Mouse (Mus musculus) left cerebral cortex, adult 2 months (tissue): ENCODE measurements around the gene Gm28053. TPM values are rescaled to one million over a fixed set of nuclear protein-coding genes. Genes with fewer than 3 reads are reported as not detected.
A peak's percentile ranks its signal among the peaks of the same experiment; 100 is the strongest.

ENCODE experiments used
- DNase-seq, 2 experiments: peaks; one replicate each; pipeline ENCODE4 v3.0.0; 2021 to 2022; ENCODE audit warnings: low spot score in 2 of 2, mixed read lengths in 1 of 2; ENCODE audit errors: extremely low spot score in 1 of 2
- H3K27ac ChIP-seq: fragments of 200-600 bp; 2 replicates; pipeline ENCODE4 v1.8.1; 2022
- H3K4me3 ChIP-seq: fragments of 200-600 bp; 2 replicates; pipeline ENCODE4 v1.8.1; 2022
- CTCF ChIP-seq: fragments of 200-600 bp; IDR thresholded peaks from 2 replicates; pipeline ENCODE4 v1.8.1; 2022; ENCODE audit warnings: antibody characterized with exemption, mild to moderate bottlenecking, moderate library complexity
- intact Hi-C: fragments of 180-260 bp; cut with DNase I; formaldehyde crosslinking; loops from one replicate; pipeline ENCODE4 v1.15.1; 2025
- total RNA-seq, 2 experiments: library from RNA; stranded (reverse); gene quantifications; 2 replicates each; pipeline ENCODE4 v1.2.3; 2021

Gene Gm28053
- total RNA-seq, 2 experiments from 2014 or later: 1.9 TPM; not detected in 1

DNA sequence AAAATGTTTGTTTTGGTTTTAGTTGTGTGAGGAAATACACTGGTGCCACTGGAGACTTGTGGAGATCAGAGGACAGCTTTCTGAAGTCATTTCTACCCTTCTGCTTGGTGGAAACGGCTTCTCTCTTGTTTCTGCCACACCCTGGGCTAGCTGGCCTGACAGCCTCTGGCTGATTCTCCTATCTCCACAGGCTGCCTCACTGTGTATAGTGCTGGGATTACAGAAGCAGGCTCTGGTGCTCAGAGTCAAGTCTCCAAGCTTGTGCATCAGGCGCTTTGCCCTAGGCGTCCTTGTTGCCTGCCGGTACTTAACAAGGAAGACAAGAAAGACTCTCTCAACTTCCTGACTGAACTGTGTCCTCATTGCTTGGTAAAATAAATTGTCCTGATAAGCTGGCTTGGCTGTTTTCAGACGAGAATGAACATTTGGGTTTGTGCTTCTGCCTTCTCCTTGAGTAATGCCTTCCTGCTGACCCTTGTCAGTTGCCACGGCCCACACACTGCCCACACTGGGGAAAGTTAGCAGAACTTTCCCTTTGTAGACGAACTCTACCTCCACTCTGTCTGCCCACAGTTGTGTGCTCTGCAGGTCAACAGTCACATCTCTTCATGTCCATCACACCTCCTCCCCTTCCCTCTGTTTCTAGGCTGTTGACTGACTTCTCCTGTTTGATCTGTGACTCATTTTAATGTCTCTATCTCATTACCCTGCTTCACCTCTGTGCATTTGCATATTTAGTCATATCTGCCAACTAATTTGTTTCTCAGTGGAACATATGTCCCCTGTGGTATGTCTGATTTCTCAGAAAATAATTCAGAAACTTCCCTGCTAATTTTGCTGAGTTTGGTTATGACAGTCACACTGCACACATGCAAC is 28.9 kb downstream of the Gm28053 start:
- no peak overlapping the region for H3K27ac ChIP-seq
- DNase-seq: no peak
- no peak overlapping the region; the same call in 1 of the 2 replicates for H3K4me3 ChIP-seq
- intact Hi-C loops: loop anchor here (2.0 kb wide), 1 partner anchor 25 kb away; no protein-coding TSS in a partner anchor
- no peak for TF ChIP-seq CTCF

DNA sequence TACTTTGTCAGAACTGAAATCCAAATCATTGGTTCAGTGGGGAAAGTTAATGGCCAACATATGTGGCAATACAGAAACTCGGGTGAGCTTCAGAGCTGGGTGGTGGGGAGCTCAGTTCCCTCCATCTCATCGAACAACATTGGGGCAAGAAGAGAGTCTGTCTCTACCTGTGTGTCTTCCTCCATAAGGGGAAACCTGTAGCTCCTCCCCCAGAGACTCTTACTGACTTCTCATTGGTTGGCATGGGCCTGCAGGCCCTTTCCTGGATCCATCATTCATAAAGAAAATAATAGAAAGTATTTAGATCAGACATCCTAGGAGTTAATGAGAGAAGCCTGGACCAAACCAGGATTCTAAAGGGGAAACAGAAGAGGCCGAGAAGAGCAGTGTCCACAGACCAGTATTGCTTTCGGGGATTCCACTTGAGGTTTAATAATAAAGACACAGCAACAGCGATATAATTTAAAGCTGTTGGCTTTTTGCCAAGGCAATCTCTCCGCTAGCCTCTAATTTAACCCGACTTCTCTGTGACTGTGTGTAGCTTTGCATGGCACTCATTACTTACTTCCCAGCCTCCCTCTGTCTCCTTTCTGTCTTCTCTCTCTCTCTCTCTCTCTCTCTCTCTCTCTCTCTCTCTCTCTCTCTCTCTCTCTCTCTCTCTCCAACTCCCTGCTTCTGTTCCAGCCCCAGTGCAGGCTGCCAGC is 45.3 kb downstream of the Gm28053 start:
- DNase-seq: no peak
- Histone ChIP-seq H3K4me3 (no peak overlapping the region), H3K27ac (no peak overlapping the region)
- TF ChIP-seq CTCF: no peak
- intact Hi-C loops: no loop called here

- Histone ChIP-seq H3K4me3 (no peak overlapping the region), H3K27ac (no peak overlapping the region)
- no peak for DNase-seq
- intact Hi-C loops: no loop called here
- TF ChIP-seq CTCF: no peak
Observed at GRCm38 (mm10) chr6:48764496-48764895, 46.1 kb downstream of the Gm28053 start.

DNA sequence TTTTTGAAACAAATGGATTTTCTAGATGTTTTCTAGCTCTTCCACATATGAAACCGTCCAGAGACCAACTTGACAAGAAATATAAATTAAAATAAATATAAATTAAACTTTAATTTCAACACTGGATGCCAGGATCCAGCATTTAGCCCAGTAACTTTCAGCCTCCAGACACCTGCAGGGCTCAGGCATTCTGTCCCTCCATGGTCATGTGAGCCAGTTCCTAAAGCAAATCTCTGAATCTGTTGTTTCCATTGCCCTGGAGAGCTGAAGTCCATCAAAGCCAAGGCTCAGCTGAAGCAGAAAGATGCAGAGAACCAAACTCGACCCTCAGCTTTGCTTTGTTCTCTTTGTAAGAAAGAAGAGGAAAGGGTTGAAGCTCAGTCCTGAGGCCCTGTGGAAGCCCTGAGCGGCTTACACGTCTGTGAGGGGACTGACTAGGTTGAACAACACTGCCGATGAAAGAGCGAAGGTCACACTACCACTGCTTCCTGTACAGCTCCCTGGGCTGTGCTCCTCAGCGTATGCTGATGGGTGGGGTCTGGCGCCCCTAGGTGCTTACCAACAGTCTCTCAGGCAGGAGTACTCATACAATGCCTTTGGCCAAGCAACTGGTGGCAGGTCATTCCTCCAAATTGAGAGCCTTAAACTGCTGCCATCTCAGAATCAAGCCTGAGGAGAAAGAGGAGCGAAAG is 49.9 kb downstream of the Gm28053 start:
- no peak for TF ChIP-seq CTCF
- Histone ChIP-seq H3K27ac (no peak overlapping the region), H3K4me3 (no peak overlapping the region)
- intact Hi-C loops: no loop called here
- no peak for DNase-seq

DNA sequence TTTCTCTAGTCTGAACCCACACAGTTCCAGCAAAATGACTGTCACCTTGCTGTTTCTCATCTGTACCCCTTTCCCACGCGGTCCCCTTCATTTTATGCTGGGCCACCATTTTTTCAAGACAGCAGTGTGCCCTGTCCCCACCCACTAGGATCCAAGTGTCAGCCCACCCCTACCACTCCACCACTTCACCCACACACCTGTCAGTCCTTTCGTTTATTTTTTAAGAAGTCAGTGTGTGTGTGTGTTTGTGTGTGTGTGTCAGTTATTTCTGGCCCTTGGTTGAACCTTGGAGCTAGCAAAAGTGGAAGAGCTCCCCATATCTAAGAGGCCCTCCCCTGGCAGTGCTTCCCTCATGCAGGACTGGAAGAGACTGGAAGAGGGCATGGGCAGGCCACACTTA is 50.5 kb downstream of the Gm28053 start:
- no peak for DNase-seq
- intact Hi-C loops: no loop called here
- no peak overlapping the region for H3K27ac ChIP-seq
- no peak overlapping the region for H3K4me3 ChIP-seq
- TF ChIP-seq CTCF: no peak

GRCm38 (mm10) chr6:48770696-48771095 is 52.3 kb downstream of the Gm28053 start, which contains the start of gene Gimap3:
Gene Gimap3 (minus strand): TSS chr6:48770851.
- intact Hi-C loops: no loop called here
- H3K27ac ChIP-seq: no peak within 1 kb of the TSS
- no peak within 1 kb of the TSS for H3K4me3 ChIP-seq
- TF ChIP-seq CTCF: no peak
- no peak for DNase-seq

DNA sequence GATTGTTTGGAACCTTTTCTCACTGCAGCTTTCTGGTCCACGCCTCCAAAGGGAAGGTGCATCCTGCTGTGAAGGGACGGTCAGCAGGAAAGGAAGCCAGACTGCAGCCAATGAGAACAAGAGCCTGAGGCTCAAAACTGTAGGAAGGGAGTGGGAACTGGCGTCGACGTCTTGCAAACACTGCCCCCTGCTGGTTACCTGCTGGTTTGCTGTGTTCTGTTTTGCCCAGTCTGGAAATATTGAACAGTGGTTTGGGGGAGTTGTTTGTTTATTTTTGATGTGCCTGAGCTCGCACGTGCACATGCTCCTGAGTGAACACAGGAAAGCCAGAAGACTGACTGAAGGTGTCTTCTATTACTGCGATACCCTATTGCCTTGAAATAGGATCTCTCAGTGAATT is 53.6 kb downstream of the Gm28053 start:
- peak; percentile 75 to 83 for DNase-seq
- no peak overlapping the region for H3K27ac ChIP-seq
- intact Hi-C loops: loop anchor here (1.0 to 2.0 kb wide), 4 partner anchors 25 to 595 kb away; partner anchors contain the start of gene Gimap5
- H3K4me3 ChIP-seq: no peak overlapping the region
- TF ChIP-seq CTCF: peak; percentile 90

DNA sequence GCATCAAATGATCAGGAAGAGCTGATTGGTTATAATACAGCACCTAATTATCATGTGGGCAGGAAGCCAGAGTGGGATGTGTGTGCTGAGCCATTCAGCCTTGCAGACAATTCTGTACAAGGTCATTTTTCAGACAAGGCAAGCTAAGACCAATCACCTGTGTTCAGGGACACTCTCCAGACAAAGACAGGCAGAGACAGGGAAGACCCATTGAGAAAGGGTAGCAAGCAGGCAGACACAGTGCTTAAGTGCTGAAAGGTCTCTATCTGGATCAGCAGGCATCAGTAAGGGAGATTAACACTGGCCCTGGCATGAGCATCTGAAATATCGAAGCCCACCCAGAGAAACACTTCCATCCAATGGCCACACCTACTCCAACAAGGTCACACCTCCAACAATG is 66.0 kb downstream of the Gm28053 start:
- H3K4me3 ChIP-seq: no peak overlapping the region
- no peak for TF ChIP-seq CTCF
- no peak for DNase-seq
- no peak overlapping the region for H3K27ac ChIP-seq
- intact Hi-C loops: no loop called here

DNA sequence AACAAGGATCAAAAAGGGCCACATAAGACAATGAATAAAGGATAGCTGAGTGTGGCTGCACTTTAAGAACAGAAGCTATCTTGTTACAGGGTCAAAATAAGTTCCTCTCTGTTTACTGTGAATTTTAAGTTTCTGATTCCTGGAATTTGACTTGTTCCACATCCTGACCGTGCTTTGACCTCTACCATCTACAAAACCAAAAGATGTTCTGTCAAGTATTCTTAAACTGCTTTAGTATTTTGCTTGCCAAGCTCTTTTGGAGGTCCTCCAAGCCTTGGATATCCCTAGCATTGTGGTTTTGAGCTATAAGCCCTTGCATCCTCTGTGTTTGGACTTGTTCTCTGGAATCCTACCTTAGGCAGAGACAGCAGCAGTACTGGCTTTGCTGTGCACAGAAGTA is 66.8 kb downstream of the Gm28053 start:
- H3K4me3 ChIP-seq: no peak overlapping the region
- intact Hi-C loops: no loop called here
- no peak for DNase-seq

GRCm38 (mm10) chr6:48785601-48786000 is 67.2 kb downstream of the Gm28053 start:
- no peak overlapping the region for H3K27ac ChIP-seq
- intact Hi-C loops: no loop called here
- no peak for DNase-seq
- no peak for TF ChIP-seq CTCF
- no peak overlapping the region for H3K4me3 ChIP-seq

More for the DNA sequence above, 66.8 kb downstream of the Gm28053 start:
- H3K27ac ChIP-seq: no peak overlapping the region
- no peak for TF ChIP-seq CTCF

DNA sequence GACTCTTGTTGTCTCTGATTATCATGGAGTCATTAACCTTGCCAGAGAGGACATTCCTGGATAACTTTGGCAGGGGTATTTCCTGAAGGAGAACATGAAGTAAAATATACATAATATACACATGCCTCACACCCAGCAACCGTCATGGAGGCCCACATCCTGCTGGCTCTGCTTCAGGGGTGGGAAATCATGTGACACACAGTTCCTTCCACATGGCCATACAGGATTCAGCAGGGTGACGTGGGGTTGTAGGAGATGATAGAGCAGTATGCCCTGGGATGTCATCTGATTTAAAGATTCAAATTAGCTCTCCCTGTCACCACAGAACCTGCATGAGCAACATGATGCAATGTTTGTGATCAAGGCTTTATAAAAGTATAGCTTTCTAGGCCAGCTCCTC is 69.5 kb downstream of the Gm28053 start:
- no peak overlapping the region for H3K4me3 ChIP-seq
- no peak overlapping the region for H3K27ac ChIP-seq
- intact Hi-C loops: no loop called here
- DNase-seq: no peak
- no peak for TF ChIP-seq CTCF

DNA sequence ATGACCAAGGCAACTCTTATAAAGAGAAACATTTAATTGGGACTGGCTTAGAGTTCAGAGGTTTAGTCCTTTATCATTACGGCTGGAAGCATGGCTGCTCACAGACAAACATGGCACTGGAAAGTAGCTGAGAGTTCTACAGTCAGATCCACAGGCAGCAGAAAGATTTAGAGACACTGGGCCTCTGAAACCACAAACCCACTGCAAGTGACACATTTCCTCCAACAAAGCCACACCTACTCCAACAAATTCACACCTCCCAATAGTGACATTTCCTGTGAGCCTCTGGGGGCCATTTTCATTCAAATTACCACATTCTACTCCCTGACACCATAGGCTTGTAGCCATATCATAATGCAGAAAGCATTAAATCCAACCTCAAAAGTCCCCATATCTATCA is 83.5 kb downstream of the Gm28053 start:
- H3K4me3 ChIP-seq: no peak overlapping the region
- no peak overlapping the region for H3K27ac ChIP-seq
- no peak for DNase-seq
- TF ChIP-seq CTCF: no peak
- intact Hi-C loops: no loop called here

Other genes with a start within 250 kb of the Gm28053 start
- 100 to 1,000 TPM; 411 to 422 TPM for gene Atp6v0e2, start 181.0 kb upstream of the Gm28053 start, total RNA-seq
- 10 to 100 TPM; 35.8 to 36.8 TPM for gene Lrrc61, start 163.8 kb upstream of the Gm28053 start, total RNA-seq
- 10 to 100 TPM; 12.3 to 12.8 TPM for gene Rarres2, start 145.8 kb upstream of the Gm28053 start, total RNA-seq
- gene Gm45021, start 129.0 kb upstream of the Gm28053 start, total RNA-seq: not detected
- gene Repin1, start 124.7 kb upstream of the Gm28053 start, total RNA-seq: 10 to 100 TPM; 56.5 to 58.0 TPM
- gene Gm44965, start 124.7 kb upstream of the Gm28053 start, total RNA-seq: not detected
- gene Zfp775, start 116.5 kb upstream of the Gm28053 start, total RNA-seq: 1 to 10 TPM; 6.3 to 8.3 TPM
- gene AI854703, start 91.8 kb upstream of the Gm28053 start, total RNA-seq: 10 to 100 TPM; 14.9 to 17.1 TPM
- gene Gimap8, start 71.4 kb upstream of the Gm28053 start, total RNA-seq: under 1 TPM; 0.77 to 0.81 TPM
- under 1 TPM; 0.57 to 0.75 TPM for gene Gimap9, start 42.5 kb upstream of the Gm28053 start, total RNA-seq
- gene Gimap4, start 34.1 kb upstream of the Gm28053 start, total RNA-seq: under 1 TPM in 1 of 2 experiments, not detected in 1; 0.33 TPM
- 1 to 10 TPM; 4.9 to 5.1 TPM for gene Gimap6, start 10.4 kb upstream of the Gm28053 start, total RNA-seq
- not detected for gene Gimap7, start within 50 bp of the Gm28053 start, total RNA-seq
- gene Gimap1, start 20.4 kb downstream of the Gm28053 start, total RNA-seq: 1 to 10 TPM; 1.5 to 3.9 TPM
- gene Gimap5, start 27.6 kb downstream of the Gm28053 start, total RNA-seq: 1 to 10 TPM in 1 of 2 experiments, under 1 TPM in 1; 0.81 to 2.1 TPM
- not detected for gene Gimap3, start 52.2 kb downstream of the Gm28053 start, total RNA-seq
- 10 to 100 TPM; 27.9 to 34.0 TPM for gene Tmem176a, start 122.3 kb downstream of the Gm28053 start, total RNA-seq
- gene Tmem176b, start 122.9 kb downstream of the Gm28053 start, total RNA-seq: 10 to 100 TPM; 50.5 to 51.6 TPM
- not detected for gene Aoc1, start 154.3 kb downstream of the Gm28053 start, total RNA-seq
- gene 1600015I10Rik, start 211.3 kb downstream of the Gm28053 start, total RNA-seq: not detected